Mouse (Mus musculus) left cerebral cortex, postnatal 25 days (tissue): ENCODE data around the gene Stac. TPM values are rescaled to one million over a fixed set of nuclear protein-coding genes. Genes with fewer than 3 reads are reported as not detected.
A peak's percentile ranks its signal among the peaks of the same experiment; 100 is the strongest.

Experiments
- DNase-seq, 2 experiments: peaks; one replicate each; pipeline ENCODE4 v3.0.0; 2022; ENCODE audit warnings: low spot score in 2 of 2, mixed read lengths in 1 of 2
- intact Hi-C: fragments of 180-260 bp; cut with DNase I; formaldehyde crosslinking; loops from one replicate; pipeline ENCODE4 v1.15.1; 2025
- total RNA-seq, 2 experiments: library from RNA; stranded (reverse); gene quantifications; 2 replicates each; pipeline ENCODE4 v1.2.3; 2021

The Stac gene
- total RNA-seq, 2 experiments from 2014 or later: 1.6 to 2.4 TPM

DNA sequence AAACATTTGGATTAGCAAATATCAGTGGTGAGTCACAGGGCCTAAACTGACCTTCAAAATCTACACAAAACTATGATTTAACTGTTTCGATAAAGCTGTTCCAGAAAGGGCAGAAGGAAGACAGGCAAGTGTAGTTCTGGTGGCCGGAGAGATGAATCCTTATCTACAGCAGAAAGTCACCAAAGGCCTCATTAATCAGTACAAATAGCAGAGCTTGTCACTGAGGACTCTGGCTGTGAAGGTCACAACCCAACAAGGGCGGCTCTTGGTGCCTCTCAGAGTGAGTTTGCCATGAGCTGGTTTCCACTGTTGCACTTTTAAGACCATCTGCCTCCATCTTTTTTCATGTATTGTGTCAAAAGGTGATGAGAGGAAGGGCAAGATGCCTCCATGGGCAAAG is 78.8 kb downstream of the Stac start:
- DNase-seq: no peak
- intact Hi-C loops: no loop called here

DNA sequence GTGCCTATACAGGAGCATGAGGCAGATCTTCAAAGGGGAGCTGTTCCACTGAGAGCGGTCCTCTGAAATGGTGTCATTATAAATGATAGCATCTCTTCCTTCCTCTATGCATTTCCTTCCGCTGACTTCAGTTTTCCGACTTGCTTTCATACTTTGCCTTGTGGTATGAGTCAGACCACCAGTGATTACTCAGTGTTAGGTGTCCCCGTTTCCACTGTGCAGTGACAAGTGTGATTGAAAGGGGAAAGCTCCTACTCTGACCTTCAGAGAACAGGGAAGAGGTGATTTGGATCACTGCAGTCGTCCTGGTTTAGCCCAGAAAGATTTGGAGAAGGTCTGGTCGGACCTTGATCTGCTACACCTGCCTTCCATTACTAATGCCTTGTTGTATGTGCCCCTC is 81.4 kb downstream of the Stac start:
- intact Hi-C loops: no loop called here
- DNase-seq: no peak

DNA sequence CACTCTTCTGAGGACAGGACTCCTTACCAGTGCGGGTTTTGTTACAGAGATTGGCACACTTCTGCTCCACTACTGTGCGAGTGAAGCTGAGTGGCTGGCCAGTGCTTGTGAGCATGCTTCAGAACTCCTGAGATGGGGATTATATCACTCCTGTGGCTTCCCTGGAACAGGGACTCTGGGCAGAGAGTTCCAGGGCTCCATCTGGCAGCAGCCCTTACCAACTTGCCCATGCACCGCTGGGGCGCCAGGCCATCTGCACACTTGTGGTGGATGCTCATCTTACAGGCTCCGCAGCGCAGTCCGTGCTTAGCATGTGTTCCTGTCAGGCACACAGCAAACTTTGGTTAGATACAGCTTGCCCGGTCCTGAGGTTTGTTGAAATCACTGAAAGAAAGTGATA is 83.5 kb downstream of the Stac start:
- no peak for DNase-seq
- intact Hi-C loops: no loop called here

DNA sequence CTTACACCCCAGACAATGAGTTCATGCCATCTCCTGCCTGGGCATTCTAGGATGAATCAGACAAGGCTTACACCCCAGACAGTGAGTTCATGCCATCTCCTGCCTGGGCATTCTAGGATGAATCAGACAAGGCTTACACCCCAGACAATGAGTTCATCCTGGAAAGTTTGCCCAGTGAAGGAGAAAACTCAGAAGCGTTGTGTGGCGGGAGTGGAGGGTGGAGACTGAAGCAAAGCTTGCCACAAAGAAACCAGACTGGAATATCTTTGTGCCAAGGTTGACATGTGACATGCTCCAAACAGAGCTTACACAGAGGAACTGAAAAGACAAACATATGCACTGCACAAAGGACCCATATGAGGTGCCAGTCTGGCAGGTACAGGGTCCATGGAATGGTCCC is 102.6 kb downstream of the Stac start:
- intact Hi-C loops: no loop called here
- DNase-seq: no peak

DNA sequence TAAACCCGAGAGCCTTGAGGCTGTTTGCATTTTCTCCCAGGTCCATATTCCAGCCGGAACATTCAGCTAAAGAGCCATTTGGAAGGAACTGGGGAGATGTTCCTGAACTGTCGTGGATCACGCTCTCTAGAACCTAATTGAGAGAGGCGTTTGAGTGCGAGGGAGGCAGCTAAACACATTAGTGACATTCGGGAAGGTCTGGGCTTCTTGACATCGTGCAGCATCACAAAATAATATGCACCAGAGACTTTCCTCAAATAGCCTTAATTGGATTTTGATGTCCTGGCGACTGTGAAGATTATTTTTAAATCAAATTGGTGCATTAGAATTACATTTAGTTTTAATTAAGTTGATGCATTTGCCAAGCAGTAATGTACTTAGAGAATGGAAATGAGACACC is 111.4 kb downstream of the Stac start:
- intact Hi-C loops: no loop called here

DNA sequence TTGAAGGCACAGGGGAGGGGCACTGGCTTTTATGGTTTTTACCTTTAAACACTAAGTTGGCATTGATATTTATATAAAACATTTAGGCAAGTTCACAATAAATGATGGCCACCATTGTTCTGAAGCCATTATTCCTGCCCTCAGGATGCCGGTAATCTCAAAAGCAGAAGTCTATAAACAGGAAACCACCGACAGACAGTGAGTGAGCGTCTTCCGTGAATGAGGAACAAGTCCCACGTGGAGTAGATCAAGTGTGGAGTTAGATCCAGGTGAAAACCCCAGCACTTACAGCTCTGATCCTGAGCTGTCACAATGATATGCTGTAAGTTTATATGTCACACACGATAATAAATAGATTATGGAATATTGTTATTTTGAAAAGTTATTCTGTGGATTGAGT is 112.7 kb downstream of the Stac start:
- no peak for DNase-seq
- intact Hi-C loops: no loop called here

More for the DNA sequence above, 111.4 kb downstream of the Stac start:
- no peak for DNase-seq

DNA sequence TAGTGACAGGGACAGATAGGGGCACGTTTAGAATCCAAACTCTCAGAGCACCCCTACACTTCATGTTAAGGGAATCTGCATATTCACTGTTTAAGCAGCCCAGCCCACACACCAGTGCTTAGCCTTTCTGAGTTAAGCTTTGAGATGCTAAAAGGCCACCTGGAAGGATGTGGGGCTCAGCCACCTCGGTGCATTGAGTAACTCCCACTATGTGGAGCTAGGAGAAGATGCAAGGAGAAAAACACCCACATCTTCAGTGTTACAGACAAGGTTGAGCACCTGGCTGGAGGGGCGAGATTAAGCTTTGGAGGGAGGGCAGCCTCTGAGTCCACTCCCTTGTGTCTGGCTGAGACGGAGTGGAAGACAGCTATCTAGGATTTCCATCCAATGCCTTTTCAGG is 114.3 kb downstream of the Stac start:
- intact Hi-C loops: no loop called here
- no peak for DNase-seq

DNA sequence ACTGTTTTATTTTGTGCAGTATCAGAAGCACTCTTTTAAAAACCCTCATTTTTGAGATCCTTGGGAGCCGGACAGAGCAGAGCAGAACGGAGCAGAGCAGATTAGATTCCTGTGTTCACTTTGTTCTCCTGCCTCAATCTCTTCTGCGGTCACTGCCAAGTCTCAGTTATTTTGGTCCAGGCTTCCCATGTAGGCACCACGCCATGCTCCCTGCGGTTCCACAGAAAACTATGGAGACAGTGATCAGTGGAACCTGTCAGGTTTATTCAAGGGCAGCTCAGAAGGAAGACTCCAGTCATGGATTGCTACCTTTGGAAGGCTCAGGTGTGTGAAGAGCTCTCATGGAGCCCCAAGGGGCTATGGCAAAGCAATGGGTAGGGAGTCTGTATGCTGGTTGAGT is 116.3 kb downstream of the Stac start:
- DNase-seq: peak in 1 of 2 experiments; percentile 26

DNA sequence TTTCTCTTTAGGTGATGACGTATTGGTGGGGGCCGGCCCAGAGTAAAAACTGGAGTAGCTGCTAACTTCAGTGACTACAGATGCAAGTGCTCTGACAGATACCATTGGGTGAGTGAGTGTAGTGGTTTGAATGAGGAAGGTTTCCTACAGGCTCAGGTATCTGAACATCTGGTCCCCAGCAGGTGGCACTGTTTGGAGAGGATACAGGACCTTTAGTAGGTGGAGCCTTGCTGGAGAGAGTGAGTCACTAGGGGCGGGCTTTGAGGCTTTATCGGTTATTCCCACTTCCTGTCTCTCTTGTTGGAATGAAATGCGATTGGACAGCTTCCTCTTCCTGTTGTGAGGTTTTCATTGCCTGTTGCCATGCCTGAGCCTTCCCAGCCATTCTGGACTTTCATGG is 118.5 kb downstream of the Stac start:
- intact Hi-C loops: no loop called here
- no peak for DNase-seq

More for the DNA sequence above, 116.3 kb downstream of the Stac start:
- intact Hi-C loops: no loop called here

DNA sequence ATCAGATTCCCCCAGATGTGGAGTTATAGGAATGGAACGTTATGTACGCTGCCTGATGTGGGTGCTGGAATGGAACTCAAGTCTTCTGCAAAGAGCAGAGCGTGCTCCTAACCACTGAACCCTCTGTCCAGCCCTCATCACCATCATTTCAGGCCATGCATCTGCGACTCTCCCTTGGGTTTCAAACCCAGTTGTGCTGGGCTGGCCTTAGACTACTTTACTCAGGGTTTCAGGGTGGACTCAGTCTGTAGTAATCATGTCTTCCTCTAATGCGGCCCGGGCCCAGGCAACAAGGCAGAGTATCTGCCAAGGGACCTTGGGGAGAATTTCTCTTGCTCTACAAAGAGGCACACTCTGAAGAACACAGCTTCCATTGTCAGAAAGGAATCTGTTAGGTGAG is 126.0 kb downstream of the Stac start:
- DNase-seq: no peak
- intact Hi-C loops: no loop called here

DNA sequence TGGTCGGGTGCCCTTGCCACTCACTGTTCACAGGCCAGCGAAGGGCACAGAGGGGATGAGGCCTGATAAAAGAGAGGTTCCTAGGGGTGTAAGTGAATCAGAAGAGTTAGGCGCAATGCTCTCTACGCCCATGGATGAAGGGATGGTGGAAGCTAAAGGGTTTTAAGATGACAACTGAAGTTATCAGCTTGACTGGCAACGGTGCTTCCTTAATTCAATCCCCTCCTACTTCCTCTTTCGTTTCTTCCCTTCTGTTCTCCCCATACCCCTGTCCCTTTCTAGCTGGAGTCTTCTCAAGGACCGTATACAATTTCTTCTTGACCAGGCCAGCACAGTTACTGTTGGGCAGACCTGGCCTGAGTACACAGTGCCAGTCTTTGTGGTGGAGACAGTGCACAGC is 126.9 kb downstream of the Stac start:
- no peak for DNase-seq
- intact Hi-C loops: no loop called here

DNA sequence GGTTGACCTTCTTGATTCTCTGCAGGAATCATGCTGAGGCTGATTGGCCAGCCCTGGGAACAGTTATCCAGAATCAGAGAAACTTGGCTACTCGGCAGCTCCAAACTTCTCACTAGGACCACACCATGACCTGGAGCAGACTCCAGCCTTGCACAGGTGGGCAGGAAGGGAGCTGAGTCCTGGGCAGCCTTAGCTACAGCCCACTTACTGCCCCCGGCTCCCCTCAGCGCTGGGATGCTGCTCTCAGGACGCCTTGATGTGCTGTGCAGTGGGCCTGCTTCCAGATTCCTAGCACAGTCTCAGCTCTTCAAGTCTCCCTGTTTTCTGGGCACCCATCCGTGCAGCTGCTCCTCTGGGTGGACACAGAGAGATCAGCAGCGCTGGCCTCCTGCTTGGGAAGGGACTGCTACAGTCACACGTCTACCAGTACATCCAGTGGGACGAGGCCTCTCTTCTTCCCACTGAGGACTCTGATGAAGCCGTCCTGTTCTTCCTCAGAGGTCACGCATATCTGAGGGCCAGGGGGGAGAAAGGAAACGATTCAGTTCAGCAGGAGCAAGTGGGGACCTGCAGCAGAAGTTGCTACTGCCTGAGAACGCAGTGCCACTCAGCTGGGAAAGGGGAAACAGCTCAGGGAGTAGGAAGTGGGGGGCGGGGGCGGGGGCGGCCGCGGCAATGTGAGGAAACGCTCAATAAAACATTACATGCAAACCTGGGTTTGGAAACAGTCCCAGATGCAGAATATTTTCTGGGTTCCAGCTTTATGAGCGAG is 127.7 kb downstream of the Stac start:
- DNase-seq: peak in 1 of 2 experiments; percentile 7
- intact Hi-C loops: no loop called here

DNA sequence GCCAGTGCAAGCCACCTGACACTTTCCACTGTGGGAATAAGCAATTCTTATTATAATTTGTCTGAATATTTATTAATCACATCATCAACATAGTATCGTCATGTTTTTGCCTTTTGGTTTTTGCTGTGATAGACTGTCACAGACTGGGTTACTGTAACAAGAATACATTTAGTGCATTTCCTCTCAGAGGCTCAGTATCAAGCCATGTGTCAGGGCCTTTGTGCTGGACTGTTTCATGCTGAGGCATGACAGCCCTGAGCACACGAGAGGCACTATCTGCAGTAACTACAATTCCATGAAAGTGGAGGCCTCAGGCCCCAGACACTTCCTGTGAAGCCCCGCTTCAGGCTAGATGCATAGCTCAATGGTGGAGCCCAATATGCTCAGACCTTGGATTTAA is 133.4 kb downstream of the Stac start:
- no peak for DNase-seq
- intact Hi-C loops: no loop called here

DNA sequence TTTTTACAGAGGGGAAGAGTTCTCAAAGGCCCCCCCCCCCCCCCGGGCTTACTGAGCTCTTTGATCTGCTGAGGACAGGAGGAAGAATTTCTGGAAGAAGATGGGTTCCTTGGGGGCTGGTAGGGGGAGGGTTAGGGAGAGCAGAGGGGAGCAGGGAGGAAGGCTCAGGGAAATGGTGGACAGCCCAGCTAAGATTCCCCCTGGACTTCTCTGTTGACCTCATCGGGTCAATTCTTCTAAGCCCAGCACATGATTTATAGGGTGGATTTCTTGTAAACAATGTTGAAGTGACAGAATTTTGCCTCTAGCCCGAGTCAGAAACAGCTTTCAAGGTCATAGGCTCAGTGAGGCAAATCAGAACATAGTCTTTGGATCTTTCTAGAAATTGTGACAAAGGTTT is 137.3 kb downstream of the Stac start:
- DNase-seq: no peak
- intact Hi-C loops: loop anchor here (5.0 kb wide), 1 partner anchor 364 kb away; no protein-coding TSS in a partner anchor

DNA sequence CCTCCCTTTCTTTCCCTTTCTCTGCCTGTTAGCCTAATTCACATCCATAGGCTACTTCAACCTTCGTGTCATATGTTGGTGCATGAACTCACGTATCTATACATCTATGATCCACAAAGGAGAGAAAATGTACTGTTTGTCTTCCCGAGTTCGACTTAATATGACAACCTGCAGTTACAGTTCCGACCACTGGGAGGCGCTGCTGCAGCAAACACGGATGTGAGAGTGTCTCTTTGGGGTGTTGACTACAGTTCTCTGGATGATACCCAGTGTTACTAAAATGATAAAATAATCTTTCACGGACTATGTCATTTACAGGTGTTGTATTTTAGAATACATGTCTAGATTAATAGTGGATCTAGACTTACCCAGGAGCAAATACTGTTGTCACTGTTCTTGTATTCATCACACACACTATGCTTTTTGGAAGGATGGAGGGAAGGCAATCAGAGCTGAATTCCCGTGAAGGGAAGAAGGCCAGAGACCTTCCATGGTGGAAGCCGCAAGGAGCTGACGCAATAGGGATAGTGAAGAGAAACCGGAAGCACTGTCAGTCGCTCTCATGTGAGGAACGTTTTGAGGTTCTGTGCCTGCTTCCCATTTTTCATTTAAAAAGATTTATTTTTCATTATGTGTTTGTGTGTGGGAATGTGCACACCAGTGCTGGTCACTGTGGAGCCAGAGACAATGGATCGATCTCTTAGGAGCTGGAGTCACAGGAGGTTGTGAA is 138.5 kb downstream of the Stac start:
- intact Hi-C loops: loop anchor here (5.0 kb wide), 1 partner anchor 366 kb away; no protein-coding TSS in a partner anchor
- DNase-seq: peak in 1 of 2 experiments; percentile 6

DNA sequence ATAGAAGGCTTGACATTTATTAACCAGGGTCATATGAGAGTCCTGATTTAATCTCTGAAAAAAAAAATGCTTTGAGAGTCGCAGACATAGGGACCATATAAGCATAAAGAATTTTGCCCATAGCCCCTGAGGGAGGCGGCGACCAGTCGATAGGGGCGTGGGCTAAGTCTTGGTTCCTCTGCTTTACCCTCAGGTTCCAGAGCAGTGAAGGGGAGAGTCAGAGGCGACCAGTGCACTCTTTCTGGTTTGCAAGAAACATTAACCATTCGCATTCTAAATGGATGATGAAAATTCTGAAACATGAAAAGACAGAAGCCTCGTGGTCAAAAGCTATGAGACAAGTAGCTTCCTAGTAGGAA is 139.2 kb downstream of the Stac start:
- intact Hi-C loops: loop anchor here (5.0 kb wide), 1 partner anchor 366 kb away; no protein-coding TSS in a partner anchor
- DNase-seq: no peak

DNA sequence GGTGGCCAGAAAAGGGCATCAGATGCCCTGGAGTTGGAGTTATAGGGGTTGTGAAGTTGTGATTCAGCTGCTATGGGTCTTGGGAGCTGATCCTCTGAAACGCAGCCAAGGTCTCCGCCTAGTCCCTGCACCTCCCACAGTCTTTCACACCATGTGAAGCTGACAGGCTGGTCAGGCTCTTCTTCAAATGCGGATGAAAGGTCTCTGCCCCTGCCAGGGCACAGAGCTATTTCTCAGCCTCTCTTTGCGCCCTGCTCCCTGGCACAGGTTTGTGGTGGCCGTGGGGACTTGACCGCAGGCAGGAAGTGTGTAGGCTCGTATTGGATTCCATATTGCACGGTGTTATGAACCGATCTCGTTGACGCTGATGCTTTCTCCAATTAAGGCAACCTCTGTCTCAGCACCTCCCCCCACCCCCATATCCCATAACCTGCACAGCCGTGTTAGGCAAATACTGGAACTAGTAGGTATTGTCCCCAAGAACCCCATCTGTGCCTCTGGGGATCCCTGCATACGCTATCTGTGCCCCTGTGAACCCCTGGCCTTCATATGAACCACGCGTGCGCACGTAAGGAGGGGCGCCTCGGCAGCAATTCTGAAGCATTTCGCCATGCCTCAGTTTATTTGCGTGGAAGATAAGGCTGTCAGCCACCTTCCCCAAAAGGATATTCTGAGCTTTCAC is 139.7 kb downstream of the Stac start:
- intact Hi-C loops: loop anchor here (5.0 kb wide), 1 partner anchor 367 kb away; no protein-coding TSS in a partner anchor
- DNase-seq: no peak

DNA sequence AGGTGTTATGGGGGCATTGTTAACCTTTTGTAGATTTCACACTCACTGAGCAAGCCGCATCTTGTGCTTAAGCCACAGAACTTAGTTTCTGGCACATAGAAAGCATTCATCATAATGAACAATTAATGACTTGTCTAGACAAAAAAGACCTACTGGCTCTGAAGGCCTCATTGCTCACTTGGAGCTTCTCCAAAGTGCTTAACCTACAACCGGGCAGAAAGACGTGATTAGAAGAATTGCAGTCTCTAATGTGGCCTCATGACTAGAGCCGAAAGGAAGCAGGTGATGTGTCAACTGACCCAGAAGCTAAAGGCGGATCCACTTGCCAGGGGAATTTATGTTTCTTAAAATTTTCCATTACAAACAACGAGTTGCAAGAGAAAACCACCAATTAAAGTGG is 147.5 kb downstream of the Stac start:
- no peak for DNase-seq
- intact Hi-C loops: no loop called here

DNA sequence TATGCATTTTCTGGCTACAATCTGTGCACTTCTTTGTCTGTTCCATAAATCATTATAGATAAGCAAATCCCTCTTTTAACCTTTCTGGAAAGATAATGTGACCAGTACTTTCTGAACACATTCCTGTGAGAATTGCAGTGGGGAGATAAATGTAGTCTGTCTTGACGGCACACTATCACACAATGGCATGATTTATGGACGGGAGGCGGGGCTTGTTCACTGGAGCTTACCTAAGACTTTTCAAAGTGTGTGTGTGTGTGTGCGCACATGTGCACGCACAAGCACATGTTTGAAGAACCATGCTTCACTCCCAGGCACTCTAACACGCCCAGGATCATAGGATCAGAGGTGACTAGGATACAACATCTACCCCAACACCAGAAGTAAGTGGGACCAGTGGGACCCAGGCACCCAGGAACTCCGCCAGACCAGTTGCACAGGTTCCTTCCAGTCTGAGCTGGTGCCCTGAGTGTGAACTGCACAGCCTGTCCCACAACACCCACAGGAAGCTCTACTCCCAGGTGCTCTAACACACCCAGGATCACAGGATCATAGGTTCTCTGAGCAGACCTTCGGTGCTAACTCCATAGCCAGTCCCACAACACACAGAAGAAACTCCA is 154.6 kb downstream of the Stac start:
- intact Hi-C loops: no loop called here
- no peak for DNase-seq

DNA sequence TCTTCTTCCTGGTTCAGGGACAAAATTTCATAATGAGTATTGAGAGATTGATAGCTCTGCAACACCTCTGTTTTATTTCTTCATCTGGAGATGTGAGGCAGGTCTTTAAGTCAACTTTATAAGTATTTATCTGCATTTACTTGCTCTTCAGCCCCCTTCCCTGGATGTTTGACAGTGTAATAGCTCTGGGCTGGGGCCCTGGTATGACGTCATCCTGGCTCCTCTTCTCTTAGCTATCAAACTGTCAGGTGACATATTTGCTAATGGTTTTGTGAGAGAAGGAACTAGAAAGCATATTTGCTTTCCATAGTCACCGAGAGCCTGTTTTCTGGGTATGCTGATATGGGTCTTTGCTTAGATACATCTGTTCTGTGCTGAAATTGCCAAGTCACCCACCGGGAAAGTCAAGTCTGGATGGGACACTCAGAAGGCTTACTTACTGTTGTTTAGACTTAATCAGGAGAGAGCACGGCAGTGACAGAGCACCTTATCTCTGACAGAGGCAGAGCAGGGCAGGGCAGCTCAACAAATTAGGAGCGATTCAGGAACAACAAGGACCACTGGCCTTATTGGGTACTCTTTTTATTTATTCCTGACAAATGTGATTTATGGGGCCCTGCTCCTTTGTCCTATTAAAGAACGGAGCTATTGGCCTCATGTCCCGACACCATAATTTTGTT is 155.3 kb downstream of the Stac start:
- intact Hi-C loops: no loop called here
- DNase-seq: no peak
